Mouse (Mus musculus) layer of hippocampus, postnatal 14 days (tissue): ENCODE measurements around the gene Tmc6. TPM values are rescaled to one million over a fixed set of nuclear protein-coding genes. Genes with fewer than 3 reads are reported as not detected.
"Not testable (repeated sequence)": the region's sequence is repeated elsewhere in the genome, so short reads cannot be mapped to it uniquely, and the experiment has no call there.

Source experiments
- DNase-seq, 2 experiments: peaks; one replicate each; pipeline ENCODE4 v3.0.0; 2021 to 2022; ENCODE audit warnings: low spot score in 2 of 2, mixed read lengths in 1 of 2
- total RNA-seq, 2 experiments: library from RNA; stranded (reverse); gene quantifications; 2 replicates each; pipeline ENCODE4 v1.2.3; 2021

The Tmc6 gene
- total RNA-seq, 2 experiments from 2014 or later = 4.9 to 6.3 TPM

DNA sequence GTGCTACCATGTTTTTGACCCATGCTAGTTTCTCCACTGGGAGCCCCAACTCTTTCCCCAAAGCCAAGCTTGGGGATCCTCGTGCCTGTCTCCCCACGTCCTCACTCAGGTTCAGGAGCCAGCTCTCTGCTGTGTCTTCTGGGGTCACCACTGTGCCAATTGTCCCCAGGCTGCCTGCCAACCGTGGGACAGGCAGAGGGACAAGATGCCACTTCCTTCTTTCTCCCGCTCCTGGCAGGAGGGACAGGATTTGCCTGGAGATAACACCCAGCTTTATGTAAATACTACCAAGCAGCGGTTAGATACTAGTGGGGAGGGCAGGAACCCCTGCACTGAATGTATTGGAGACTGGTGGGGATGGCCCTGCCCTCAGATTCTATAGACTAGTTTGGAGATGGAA lies 31.9 kb upstream of the Tmc6 start:
- no peak for DNase-seq

DNA sequence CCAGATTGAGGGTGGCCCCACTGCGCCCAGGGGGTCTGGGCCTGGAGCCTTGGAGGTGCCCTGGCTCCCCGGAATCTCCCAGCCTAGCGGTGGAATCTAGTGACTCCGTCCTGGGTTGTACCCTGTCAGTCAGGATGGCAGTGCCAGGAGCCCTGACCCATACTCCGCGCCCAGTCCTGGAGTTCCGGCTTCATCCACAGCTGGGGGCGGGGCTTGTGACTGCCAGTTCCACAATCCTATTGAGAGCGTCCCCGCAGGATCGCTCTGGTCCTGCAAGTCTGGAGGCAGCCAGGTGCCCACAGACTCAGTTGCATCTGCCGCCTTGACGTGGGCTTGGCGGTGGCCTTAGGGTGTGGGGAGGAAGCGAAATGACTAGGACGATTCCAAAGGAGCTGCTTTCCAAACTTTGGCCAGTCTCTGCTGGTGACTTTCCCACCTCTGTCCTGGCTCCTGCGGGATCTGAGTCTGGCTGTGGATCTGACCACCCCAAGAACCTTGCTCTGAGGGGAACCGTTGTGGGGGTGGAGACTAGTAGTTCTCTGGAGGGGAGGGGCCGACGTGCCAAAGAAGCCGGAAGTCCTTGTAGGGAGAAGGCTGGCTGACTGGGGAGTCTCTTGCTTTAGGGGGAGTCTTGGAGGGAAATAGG lies 28.5 kb upstream of the Tmc6 start:
- DNase-seq = peak; percentile 56 to 64

DNA sequence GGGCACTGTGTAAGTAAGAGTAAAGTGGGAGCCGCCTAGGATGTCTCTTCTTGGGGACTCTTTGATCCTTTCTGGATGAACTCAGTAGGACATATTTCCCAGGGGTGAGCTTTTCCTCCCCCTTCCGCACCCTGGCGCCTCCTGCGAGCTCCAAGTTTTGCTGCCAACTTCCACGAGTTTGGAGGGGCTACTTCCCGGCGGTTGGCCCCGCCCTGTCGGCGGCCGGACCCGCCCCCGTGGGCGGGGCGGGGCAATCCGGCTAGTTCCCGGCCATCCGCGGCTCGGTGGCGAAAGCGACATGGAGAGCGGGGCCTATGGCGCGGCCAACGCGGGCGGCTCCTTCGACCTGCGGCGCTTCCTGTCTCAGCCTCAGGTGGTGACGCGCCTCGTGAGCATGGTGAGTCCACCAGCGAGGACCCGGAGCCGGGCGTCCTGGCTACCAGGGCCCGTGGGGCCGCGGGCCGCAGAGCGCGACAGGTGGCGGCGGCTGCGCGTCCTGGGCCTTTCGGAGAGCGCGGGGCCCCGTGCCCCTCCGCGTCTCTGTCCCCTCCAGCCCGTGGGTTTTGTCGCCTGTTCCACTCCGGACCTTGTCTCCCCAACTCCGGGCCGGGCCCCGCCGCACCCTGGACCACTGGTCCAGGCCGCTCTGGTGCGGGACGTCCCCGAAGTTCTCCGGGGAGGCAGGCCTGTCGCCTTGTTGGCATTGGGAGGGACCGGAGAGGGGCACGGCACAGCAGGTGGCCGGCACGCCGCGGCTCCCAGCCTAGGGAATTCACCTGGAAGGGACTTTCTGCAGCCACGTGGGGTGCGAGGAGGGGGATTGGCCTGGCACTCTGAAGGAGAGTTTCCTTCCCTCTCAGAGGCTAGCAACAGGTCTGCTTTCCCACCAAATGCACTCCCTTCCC lies 27.7 kb upstream of the Tmc6 start, which contains the start of the genes Gm20708 and Syngr2:
Gene Gm20708, plus strand, starts transcription at position 262 of the 905 bp plus-strand sequence.
Gene Syngr2, plus strand, starts transcription at position 262 of the 905 bp plus-strand sequence.
- peak in 1 of 2 experiments; percentile 39 for DNase-seq

DNA sequence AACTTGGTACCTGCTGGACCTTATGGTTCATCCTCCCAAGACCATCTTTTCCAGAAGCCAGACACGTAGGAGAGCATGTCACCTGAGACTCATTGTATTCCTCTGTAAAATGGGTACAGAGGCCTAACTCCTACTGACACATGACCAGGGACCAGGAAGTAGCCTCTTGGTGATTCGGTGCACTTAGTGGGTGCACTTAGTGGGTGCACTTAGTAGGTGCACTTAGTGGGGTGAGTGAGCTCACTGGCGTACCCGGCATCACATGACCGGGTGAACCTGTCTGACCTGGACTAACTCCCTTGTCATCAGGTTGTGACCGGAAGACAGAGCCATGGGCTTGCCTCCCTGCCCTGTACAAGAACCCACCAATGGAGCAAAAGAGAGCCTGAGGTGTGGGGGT lies 24.8 kb upstream of the Tmc6 start:
- DNase-seq = no peak

DNA sequence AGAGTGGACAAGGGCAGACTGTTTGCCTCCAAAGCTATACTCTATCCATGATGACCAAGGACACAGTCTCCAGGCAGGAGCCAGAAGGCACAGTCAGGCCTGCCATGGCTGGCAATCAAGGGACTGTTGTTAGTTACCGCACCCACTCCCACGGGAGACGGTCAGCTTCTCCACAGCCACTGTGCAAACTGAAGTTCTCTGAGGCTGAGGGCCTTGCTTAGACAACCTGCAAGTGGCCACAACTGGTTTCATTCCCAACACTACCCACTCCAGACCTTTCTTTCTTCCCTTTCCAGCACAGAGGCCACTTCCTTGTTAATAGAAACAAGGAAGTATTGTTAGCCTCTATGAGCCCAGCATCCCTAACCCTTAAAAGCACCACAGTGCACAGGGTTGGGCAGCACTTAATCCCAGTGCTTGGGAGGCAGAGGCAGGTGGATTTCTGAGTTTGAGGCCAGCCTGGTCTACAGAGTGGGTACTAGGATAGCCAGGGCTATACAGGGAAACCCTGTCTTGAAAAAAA lies 21.2 kb upstream of the Tmc6 start:
- DNase-seq = no peak

DNA sequence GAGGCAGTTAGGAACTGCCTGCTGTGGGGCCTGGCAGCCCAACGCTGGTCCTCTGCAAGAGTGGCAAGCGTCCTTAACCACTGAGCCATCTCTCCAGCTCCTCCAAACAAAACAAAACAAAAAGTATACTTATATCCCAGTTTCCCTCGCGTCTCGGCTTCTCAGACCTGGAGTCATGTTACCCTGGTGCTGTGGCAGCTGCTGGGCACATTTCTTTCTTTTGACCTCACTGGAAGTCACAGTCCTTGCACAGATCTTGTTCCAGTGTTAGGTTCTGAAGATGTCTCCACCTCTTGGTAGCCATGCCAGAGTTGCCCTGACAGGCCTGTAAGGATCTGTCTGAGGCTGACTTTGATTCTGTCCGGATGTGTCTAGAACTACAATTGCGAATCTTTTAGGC lies 19.7 kb upstream of the Tmc6 start:
- no peak for DNase-seq

DNA sequence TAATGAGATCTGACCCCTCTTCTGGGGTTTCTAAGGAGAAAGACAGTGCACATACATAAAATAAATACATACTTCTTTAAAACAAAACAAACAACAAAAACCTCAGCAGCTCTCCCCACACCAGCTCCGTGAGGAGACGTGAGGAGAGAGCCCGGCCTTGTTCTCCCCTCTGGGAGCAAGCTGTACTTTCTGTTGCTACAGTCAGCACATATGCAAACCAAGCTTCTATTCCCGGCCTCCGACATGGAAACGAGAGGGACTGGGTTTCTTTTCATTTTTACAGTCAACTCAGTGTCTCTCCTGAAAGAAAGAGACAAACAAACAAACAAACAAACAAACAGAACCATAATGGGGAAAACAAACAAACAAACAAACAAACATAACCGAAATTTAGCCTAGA lies 18.0 kb upstream of the Tmc6 start:
- no peak for DNase-seq

DNA sequence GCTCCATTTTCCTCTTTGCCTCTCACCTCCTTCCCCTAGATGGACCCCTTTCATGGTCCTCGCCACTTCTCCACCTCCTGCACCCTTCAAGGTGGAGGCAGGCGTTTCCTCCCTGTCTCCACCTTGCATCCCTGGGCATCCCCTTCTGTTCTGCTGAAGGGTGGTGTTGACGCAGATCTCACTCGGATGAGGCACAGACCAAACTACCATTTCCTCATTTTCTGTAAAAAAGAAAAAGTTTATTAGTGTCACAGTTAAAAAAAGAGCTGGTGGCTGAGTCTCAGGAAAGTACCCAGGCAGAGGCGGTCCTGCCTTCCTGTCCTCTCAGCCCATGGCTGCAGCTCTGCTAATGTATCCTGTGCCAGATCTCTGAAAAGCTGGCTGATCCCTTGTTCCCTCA lies 17.2 kb upstream of the Tmc6 start:
- DNase-seq = no peak

DNA sequence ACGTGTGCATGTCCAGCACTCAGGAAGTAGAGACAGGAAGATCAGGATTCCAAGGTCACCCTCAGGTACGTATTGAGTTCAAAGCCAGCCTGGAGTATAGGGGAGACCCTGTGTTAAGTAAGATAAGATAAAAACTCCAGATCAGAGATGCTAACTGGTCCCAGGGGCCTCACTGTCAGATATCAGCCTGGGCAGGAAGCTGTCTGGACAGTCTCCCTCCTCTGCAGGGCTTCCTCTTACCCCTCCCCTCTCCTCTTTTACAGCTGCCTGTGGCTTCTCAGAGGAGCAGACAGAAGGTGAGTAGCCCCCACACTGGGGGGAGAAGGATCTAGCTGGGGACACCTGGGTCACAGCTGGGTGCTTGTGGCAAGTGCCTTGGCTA lies 16.2 kb upstream of the Tmc6 start:
- no peak for DNase-seq

DNA sequence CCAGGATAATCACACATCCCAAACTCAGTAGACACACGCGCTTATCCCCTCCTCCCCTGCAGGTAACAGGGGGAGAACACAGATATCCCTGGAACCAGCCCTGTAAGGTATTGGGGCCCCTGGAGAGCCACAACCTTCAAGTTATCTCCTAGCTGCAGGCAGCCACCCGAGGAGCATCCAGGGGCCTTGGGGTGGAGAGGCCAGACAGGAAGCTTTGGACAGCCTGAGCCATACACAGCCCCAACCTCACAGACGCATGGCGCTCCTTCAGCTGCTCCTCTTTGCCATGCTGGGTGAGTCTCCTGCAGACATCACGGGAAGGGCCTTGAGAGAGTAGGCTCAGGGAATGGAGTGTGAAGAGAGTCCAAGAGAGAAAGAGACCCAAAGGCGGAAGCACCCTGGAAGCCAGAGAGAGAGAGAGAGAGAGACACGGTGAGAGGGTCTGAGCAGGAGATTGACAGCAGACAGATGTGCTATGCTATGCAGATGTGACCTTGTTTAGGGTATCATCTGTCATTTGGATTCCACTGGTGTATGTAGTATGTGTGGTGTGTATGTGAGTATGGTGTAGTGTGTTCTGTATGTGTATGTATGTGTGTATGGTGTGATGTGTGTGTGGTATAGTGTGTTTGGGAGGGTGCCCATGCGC lies 15.6 kb upstream of the Tmc6 start, which contains the start of gene 6030468B19Rik:
Gene 6030468B19Rik, plus strand, starts transcription at position 150 of the 649 bp plus-strand sequence.
- no peak for DNase-seq

DNA sequence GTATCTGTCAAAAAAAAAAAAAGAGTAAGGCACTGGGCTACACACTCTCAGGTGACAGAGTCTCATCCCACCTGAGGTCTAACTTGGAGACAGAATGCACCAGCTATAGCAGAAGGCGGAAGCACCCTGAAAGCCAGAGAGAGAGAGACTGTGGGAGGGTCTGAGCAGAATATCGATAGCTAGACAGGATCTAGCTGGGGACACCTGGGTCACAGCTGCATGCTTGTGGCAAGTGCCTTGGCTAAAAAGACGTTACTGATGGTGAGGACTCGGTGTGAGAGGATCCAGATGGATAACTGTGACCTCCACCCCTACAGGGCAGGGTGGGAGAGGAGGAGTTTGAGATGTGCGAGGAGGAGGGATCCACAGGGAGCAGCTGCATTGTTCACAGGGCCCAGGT lies 15.0 kb upstream of the Tmc6 start:
- no peak for DNase-seq

DNA sequence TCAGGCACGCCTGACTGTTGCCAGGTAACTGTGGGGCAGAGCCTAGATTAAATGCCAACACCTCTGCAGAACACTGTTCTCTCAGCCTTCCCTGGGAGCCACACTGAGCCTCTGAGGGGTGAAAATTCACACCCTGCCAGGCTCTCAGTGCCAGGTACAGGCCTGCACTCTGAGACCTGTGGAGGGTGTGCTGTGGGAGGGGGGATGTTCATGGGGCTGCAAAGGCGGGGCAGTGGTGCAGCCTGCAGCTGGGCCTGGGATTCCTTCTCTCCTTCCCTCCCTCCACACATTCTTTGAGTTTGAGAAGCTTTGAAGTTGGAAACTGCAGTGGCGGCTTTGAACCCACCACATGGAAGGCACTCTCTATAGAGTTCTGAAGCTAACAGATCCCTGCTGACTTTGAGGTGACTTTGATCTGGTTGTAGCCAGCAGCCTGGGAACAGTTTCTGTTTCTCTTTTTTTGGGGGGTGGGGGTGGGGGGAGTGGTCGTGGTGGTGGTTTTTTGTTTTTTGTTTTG lies 12.1 kb upstream of the Tmc6 start:
- DNase-seq = no peak

DNA sequence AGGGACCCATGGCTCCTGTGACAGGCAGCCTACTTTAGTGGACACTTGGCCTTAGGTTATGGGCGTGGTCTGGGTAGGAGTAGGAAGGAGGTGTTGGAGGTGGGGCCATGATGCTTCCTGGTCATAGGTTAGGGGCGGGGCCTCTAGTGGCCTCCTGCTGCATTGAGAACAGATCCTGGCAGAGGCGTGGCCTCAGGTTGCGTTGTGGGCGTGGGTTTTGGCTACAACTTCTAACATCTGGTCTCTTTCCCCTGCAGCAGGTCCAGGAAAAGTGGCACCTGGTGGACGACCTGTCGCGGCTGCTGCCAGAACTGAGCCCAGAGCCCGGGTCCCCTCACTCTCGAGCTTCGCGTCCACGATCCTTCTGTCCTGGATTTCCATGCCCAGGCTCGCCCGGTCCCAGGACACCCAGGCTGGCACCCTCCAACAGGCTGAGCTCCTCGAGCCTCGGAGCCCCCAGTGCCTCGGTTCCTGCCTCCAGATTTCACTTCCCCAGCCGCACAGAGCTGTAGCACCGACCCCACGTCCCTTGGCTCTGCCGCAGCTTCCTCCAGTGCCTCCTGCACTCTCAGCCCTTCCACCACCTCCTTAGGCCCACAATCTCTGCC lies 10.4 kb upstream of the Tmc6 start:
- no peak for DNase-seq

DNA sequence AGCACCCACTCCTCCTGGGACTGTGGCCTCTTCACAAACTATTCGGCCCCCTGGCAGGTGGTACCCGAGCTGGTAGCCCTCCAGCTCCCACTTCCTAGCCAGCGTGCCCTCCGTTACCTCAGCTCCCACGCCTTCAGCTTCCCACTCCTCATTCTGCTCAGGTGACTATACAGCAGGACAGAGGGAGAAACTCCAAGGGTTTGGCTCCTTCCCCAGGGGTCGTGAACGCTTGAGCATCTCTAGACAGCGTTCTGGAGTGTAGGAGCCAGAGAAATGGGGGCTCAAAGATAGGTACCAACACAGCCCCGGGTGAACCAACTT lies 9.4 kb upstream of the Tmc6 start:
- no peak for DNase-seq

DNA sequence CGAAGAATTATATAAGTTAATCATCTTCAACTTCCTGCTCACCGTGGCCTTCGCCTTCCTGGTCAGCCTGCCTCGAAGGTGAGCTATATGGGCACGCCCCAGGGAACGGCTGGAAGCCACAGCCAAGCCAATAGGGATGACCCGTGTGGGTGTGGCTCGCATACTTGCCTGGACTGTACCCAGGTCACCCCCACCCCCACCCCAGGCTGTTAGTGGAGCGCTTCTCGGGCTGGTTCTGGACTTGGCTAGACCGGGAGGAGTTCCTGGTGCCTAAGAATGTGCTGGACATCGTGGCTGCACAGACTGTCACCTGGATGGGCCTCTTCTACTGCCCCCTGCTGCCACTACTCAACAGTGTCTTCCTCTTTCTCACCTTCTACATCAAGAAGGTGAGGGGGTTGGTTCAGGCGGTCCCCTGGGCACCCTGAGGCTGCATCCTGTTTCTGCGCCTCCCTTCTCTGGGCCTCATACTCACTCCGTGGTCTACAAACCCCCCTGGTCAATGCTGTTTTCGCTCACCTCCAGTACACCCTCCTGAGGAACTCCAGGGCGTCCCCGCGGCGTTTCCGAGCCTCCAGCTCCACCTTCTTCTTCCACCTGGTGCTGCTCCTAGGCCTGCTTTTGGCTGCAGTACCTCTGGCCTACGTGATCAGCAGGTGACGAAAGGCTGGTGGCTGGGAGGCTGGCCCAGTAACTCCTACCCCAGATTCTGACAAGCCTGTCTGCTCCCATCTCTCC lies 8.9 kb upstream of the Tmc6 start:
- DNase-seq = no peak

DNA sequence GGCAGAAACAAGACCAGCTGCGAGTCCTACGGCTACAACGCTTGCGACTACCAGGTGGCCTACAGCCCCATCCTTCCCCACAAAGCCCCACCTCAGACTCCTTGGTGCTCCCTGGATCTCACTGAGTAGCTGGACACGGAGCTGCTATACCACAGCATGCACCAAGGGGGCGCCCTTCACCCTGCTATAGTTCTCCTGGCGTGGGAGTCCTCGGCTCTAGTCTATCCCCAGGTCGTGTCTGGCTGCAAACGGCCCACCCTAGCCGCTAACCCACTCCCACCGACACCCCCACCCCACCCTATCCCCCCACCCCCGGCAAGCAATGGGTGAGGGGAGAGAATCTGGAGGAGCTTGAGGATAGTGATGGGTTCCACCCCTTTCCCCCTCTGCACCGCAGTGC lies 8.3 kb upstream of the Tmc6 start:
- peak in 1 of 2 experiments; percentile 49 for DNase-seq

DNA sequence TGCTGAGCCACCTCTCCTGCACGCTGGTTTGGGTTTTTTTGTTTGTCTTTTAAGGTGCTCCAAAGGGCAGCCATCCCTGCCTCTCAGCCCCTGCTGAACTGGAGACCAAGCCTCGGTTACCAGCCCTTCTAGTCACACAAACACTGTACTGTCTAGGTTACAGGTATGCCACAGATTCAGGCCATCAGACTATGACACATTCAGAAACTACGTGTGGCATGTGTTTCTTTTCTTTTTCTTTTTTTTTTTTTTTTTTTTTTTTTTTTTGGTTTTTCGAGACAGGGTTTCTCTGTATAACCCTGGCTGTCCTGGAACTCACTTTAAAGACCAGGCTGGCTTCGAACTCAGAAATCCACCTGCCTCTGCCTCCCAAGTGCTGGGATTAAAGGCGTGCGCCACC lies 6.5 kb upstream of the Tmc6 start:
- DNase-seq = not testable (repeated sequence)

DNA sequence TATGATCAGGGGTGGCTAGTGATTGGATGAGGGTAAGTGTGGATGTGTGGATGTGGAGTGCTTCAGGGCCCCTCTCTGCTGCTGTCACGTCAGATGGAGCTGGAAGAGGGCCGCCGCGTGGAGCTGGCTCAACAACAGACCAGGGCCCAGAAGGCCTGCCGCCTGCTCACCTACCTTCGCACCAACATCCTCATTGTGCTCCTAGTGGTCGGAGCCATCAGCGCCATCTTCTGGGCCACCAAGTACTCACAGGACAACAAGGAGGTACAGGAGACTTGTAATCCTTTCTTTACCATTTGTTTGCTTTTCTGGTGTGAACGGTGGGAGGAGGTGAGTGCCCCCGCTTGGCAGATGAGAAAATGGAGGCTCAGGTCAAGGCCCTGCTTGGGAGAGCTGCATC lies 4.3 kb upstream of the Tmc6 start:
- DNase-seq = no peak

DNA sequence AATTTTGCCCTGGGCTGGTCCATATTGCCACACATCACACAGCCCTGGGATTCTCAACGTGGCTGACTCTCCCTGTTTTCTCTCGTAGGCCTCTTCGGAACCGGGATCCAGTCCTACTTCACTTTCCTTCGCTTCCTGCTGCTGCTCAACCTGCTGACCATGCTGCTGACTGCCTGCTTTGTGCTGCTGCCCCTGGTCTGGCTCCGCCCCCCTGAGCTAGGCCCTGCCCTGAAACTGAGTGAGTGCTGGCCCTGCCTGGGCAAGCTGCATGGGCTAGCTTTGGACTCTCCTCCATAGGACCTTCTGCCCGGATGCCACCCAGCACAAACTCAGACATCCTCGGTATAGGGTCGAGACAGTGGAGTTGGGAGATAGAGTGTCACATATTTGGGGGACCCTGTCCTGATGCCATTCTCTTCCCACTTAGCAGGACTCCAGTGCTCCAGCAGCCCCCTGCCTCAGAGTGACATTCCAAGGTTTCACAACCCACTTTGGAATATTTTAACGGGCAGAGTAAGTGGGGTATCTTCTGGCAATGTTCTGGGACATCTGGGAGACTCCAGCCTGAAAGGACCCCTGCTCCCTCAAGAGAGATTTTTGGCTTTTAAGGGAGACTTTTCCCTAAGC lies 1.8 kb upstream of the Tmc6 start:
- no peak for DNase-seq

DNA sequence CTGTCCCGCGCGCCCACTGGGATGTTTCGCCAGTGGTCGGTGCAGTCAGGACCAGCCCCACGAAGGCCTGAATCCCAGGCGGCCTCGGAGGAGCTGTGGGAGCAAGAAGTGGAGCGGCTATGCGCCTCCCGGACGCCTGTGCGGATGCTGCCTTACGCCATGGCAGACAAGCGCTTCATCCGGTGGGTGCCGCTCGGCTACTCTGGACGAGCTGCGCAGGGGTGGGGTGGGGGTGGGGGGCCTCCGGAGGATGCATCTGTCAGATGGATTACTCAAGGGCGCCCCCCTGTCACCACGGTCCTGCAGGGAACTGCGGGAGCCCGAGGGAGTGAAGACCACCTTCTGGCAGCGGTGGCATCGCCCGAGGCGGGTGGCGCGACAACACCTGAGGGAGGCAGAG lies 1.1 kb upstream of the Tmc6 start:
- DNase-seq = peak; percentile 61 to 67
